Mouse (Mus musculus): ENCODE results near the gene Vmn1r211.
"Not testable (repeated sequence)": the region's sequence is repeated elsewhere in the genome, so short reads cannot be mapped to it uniquely, and the experiment has no call there.

The Vmn1r211 gene

DNA sequence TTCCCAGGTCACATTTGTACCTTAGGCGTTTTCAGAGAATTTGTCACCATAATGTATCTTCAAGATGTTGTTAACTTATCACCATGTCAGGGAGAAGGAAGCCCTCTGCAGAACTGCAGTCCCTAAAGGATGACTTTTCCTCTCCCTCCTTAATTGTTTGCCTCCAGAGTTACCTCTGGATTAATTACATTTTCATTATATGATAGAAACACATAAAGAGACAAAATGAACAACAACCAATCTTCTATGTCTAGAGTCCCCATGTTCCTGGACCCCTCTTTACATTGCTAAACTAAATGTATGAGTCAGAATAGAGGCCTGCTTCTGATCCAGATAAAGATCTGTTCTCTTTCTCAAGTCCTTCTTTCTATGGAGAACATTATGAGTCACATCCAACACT, at the start of gene Vmn1r211:
TSS of gene Vmn1r211 (minus strand) at position 101 of the 400 bp plus-strand sequence.
- DNase-seq (ENCODE audit: low read depth, low spot score) = no peak

DNA sequence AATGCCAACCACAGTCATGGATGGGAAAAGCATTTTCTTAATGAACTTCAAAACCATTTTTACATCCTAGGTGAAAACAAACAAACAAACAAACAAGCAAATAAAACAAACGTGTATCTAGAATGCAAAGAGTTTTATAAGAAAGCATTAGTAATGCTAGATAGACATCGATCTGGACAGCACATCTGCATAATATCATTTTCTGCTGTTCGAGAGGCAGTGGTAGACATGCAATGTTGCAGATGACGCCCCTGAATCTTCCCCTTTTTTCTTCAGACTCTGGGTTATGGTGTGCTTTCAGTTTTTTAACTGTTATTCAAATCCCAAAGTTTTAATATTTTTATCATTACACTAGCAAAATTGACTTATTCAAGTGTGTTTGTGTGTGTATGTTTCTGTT, 26.7 kb upstream of the Vmn1r211 start, which contains the start of gene Vmn1r212:
TSS of gene Vmn1r212 (minus strand) at position 101 of the 400 bp plus-strand sequence.
- no peak for DNase-seq (ENCODE audit: low read depth, low spot score)

DNA sequence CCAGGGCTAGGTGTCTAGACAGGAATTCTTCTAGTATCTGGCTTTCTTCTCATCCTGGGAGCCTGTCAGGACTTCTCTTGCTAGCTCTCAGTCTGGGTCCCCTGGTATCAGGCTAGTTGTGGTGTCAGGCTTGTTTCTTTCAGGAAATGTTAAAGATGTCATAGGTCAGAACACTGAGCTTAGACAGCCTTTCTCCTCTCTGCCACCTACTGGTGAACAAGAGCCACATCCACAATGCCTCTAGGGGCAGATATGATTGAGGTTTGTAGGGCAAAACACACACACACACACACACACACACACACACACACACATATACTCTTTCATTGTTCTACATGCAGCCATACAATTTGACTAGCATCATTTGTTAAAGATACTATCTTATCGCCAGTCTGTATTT, 21.9 kb upstream of the Vmn1r211 start:
- no peak for DNase-seq (ENCODE audit: low read depth, low spot score)

DNA sequence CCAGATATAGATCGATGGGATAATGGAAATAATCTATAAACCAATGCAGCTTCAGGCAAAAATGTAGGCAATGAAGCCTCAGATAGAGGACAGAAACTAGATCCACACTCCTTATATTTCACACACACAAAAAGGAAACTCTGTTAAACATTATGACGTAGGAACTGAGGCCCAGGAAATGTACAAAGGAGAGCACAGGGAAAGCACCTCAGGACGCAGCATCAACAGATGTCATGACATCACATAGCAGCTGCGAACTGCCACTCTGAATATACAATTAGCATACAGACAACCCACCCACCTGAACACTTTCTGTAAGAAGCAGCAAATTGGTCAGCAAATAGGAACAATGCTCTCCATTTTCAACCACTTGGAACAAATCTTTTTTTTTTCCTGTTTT, 2.6 kb downstream of the Vmn1r211 start:
- no peak for DNase-seq (ENCODE audit: low read depth, low spot score)

DNA sequence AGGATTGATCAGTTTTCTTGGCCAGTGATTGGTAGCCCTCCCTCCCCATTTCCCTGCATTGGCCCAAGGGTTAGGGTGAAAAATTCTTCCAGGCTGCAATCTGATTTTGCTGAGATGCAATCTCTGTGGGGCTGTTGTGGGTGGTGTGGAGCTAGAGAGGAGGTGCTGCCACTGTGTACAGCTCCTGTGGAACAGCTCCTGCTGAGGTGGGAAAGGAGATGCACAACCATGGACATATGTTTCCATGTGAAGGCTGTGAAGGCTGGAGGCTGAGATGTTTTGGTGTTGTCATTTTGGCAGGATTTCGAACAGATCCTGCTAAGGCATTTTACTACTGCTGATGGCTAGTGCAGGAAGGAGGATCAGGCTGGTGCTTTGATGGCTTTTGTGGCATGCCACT, 10.6 kb downstream of the Vmn1r211 start:
- no peak for DNase-seq (ENCODE audit: low read depth, low spot score)

DNA sequence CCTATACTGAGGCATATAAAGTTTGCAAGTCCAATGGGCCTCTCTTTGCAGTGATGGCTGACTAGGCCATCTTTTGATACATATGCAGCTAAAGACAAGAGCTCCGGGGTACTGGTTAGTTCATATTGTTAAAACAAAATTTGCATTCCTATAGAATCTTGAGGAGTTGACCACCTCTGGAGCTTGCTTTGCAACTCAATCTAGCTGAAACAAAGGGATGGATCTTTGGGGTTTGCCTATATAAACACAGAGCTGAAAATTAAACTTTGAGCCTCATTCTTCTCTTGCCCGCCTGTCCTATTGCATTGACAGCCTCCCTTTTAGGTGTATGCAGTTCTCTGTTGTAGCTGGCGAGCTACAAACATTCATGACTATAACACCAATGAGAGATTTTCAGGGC, 13.1 kb downstream of the Vmn1r211 start:
- DNase-seq (ENCODE audit: low read depth, low spot score) = not testable (repeated sequence)

DNA sequence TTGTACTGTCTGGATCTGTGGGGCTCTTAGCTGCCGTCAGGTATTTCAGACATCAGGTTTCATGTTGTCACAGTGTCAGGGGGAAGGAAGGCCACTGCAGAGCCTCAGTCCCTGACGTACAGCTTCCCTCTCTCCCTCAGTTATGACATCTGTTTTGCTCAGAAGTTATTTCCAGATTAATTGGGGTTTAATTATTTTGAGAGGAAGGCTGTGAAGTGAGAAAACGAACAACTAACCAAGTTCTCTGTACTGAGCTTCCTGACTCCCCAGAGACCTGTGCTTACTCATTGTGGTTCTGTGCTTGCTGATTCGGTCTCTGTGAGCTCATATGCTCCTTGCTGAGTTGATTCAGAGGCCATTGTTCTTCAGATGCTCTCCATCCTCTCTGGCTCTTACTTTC, 26.1 kb downstream of the Vmn1r211 start, which contains the start of gene Vmn1r210:
TSS of gene Vmn1r210 (minus strand) at position 101 of the 400 bp plus-strand sequence.
- no peak for DNase-seq (ENCODE audit: low read depth, low spot score)

DNA sequence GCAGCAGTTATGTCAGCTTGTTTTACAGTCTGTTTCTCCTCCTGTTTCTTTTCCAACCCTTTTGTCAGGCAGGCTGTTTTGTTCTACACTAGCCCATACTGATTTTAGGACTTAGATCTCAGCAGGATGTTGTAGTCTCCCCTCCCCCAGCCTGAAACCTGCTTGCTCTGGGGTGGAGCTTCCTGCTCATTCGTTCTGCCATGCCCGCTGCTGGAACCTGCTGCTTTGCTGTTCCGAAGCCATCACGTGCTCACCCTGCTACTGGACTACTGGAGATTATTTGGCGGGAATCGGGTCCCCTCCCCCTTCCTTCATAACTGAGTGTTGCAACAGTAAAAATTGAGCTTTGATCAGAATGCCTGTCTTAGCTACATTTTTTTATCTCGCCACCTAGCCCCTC, 28.0 kb downstream of the Vmn1r211 start:
- DNase-seq (ENCODE audit: low read depth, low spot score) = not testable (repeated sequence)

DNA sequence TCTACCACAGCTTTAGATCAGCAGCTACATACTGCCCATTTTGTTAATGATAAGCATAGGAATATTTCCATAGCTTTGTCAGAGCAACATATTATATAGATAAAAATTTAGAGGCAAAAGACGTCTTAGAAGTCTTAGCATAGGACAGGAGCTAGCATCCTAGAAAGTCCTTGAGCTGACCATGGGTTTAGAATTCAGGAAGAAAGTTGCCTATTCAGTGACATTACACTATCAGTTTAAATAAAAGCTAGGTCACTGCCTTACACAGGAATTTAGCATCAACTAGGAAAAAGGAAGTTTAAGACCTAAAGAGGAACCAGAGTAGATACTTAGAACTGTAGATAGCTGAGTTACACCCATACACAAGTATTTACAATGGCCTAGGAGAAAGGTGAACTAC, 35.8 kb downstream of the Vmn1r211 start:
- not testable (repeated sequence) for DNase-seq (ENCODE audit: low read depth, low spot score)

DNA sequence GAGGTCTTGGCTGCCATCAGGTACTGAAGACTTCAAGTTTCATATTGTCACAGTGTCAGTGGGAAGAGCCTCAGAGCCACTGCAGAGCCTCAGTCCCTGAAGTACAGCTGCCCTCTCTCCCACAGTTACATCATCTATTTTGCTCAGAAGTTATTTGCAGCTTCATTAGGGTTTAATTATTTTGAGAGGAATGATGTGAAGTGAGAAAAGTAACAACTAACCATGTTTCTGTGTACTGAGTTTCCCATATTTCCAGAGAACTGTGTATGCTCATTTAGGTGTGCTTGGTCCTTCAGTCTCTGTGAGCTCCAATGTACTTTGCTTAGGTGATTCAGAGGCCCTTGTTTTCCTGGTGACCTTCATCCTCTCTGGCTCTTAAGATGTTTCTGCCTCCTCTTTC, 47.8 kb downstream of the Vmn1r211 start, which contains the start of gene Vmn1r209:
TSS of gene Vmn1r209 (minus strand) at position 101 of the 400 bp plus-strand sequence.
- DNase-seq (ENCODE audit: low read depth, low spot score) = not testable (repeated sequence)
